Mouse (Mus musculus): ENCODE measurements around the gene Astn2. TPM values are rescaled to one million over a fixed set of nuclear protein-coding genes. Genes with fewer than 3 reads are reported as not detected.

Gene Astn2
- polyA plus RNA-seq, 1 experiment, result not detected

DNA sequence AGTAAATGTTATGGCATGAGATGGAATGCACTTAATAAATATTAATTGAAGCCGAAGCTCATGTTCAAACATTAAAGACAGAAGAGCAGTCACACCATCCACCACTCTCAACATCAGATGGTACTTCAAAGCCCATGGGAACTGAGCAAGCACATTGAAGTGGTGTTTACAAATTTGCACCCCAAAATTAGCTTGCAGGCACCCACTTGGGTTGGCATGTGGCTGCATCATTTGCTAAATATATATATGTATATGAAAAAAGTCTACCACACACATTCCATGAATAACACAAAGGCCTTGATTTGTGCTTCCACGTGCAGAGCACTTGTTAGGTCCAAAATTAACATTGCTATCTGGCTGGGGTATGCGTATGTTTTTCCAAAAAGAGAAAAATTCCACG, 140.4 kb downstream of the Astn2 start:
- Histone ChIP-seq H3K9me3 (peaks cover 6% of the 10 kb centered on the region; the same call in 1 of the 2 replicates), H3K4me1 (no peaks in the 10 kb centered on the region), H3K27me3 (replicated peaks) (no peaks in the 10 kb centered on the region), H3K36me3 (replicated peaks; ENCODE audit: low read length) (no peaks in the 10 kb centered on the region), H3K4me3 (replicated peaks) (no peak overlapping the region)
- TF ChIP-seq GATA1 (IDR thresholded peaks at IDR 0.05; ENCODE audit: borderline replicate concordance, low read length), result no peak
- TF ChIP-seq FLI1 (IDR thresholded peaks at IDR 0.05; ENCODE audit: low read length), result no peak

DNA sequence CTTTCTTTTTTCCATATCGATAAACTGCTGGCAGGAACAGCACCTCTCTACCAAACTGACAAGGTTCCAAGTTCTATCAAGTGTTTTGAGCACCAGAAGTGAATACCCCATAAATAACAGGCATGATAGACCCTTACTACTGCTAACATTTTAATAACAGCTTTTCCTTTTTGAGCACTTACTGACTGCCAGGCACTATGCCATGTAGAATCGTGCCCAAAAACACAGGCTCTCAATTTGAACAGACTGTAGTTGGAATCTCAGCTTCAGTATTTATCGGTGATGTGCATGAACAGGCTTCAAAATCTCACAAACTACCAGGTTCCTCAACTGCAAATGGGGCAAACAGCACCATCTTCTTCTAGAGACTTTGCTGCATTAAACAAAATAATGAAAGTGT, 143.1 kb downstream of the Astn2 start:
- Histone ChIP-seq H3K27me3 (replicated peaks) (no peaks in the 10 kb centered on the region), H3K4me1 (no peaks in the 10 kb centered on the region), H3K4me3 (replicated peaks) (no peak overlapping the region), H3K9me3 (peaks cover 6% of the 10 kb centered on the region; the same call in 1 of the 2 replicates), H3K36me3 (replicated peaks; ENCODE audit: low read length) (no peaks in the 10 kb centered on the region)
- TF ChIP-seq GATA1 (IDR thresholded peaks at IDR 0.05; ENCODE audit: borderline replicate concordance, low read length) (no peak), FLI1 (IDR thresholded peaks at IDR 0.05; ENCODE audit: low read length) (no peak)

DNA sequence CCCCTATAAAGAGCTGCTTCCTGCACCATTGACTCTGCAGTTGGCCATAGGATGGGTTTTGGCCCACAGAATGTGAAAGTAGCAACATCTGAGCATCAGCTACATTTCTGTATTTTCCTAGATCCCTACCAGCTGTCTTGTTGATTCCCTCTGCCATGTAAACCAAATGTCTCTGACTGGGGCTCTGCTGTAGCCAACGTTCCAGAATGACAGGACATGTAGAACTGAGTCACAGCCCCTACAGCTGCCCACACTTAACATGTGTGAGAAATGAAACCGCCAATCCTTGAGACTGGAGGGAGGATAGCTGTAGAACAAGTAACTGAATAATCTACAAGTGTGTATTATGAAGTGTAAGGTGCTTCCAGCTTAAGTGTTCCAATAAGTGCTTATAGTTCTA, 145.5 kb downstream of the Astn2 start:
- H3K27me3 ChIP-seq (replicated peaks), result no peaks in the 10 kb centered on the region
- no peak overlapping the region for H3K4me3 ChIP-seq (replicated peaks)
- no peak for TF ChIP-seq GATA1 (IDR thresholded peaks at IDR 0.05; ENCODE audit: borderline replicate concordance, low read length)
- TF ChIP-seq FLI1 (IDR thresholded peaks at IDR 0.05; ENCODE audit: low read length), result no peak
- no peaks in the 10 kb centered on the region for H3K4me1 ChIP-seq
- no peaks in the 10 kb centered on the region for H3K36me3 ChIP-seq (replicated peaks; ENCODE audit: low read length)
- H3K9me3 ChIP-seq, result no peaks in the 10 kb centered on the region

DNA sequence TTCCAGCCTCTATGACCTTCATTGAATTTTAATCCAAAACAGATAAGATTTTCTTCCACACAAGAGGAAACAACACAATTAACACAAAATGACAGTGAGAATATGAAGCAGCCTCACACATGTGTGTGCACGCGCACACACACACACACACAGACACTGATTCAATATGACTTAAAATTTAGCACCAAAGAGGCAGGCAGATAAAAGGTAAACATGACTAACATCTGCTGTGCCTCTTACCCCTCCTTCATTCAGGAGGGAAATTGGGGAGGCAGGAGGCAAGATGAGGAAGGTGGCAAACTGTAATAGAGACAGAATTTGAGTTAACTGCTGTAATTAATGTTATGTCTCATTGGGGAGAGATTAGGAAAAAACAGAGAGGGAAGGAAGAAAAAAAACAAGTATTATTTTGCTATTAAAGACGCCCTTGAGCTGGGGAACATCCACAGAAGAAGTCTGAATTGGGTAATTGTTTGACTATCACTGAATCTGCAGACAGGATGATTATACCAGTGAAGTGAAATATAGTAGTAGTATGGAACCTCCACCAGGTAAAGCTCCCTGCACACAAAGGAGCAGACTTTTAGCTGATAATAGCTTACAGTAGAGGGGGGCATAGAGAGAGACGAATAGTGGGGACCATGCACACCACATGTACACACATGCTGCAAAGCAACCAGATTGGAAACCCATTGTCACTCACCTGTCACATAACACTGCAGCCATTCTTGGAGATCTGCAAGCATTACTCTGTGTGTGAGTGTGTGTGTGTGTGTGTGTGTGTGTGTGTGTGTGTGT, 149.5 kb downstream of the Astn2 start:
- Histone ChIP-seq H3K9me3 (no peaks in the 10 kb centered on the region), H3K36me3 (replicated peaks; ENCODE audit: low read length) (no peaks in the 10 kb centered on the region), H3K4me3 (replicated peaks) (no peak overlapping the region), H3K4me1 (no peaks in the 10 kb centered on the region), H3K27me3 (replicated peaks) (no peaks in the 10 kb centered on the region)
- TF ChIP-seq FLI1 (IDR thresholded peaks at IDR 0.05; ENCODE audit: low read length) (no peak), GATA1 (IDR thresholded peaks at IDR 0.05; ENCODE audit: borderline replicate concordance, low read length) (no peak)

DNA sequence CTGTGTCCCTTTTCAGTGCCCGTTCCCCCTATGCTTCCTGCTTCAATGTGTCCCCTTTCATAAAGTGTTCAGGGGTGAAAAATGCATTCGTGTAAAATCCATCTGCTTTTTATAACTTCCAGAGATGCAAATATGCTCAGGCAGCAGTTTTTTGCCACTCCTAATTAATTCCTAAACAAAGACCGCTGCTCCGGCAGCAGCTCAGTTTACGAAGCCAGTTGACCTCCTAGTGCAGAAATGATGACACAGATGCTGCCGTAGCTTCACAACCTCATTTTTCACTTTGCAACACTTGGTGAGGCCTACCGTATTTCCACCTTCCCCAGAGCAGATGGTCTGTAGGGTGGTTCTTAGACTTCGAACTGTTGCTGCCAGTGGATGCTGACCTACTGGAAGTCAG, 155.9 kb downstream of the Astn2 start:
- Histone ChIP-seq H3K9me3 (peaks cover 4% of the 10 kb centered on the region; the same call in 1 of the 2 replicates), H3K27me3 (replicated peaks) (no peaks in the 10 kb centered on the region), H3K4me1 (no peaks in the 10 kb centered on the region), H3K4me3 (replicated peaks) (no peak overlapping the region), H3K36me3 (replicated peaks; ENCODE audit: low read length) (no peaks in the 10 kb centered on the region)
- TF ChIP-seq GATA1 (IDR thresholded peaks at IDR 0.05; ENCODE audit: borderline replicate concordance, low read length) (no peak), FLI1 (IDR thresholded peaks at IDR 0.05; ENCODE audit: low read length) (no peak)

DNA sequence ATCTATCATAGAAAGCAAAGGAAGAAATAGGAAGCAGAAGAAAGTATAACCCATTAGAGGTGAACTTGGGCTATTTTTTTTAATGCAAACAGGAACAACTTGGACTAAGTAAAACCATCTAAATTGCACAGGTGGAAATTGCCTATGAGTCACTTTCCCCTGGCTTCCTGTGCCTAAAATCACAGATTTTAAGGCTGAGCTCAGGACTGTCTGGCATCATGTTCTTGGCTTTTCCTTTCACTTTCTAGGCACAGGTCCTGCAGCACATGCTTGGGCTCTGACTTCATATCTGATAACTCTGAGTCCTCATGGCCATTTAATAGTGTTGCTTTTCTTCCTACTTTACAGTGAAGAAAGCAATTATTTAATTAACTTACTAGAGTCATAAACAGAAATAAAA, 161.7 kb downstream of the Astn2 start:
- Histone ChIP-seq H3K4me1 (no peaks in the 10 kb centered on the region), H3K36me3 (replicated peaks; ENCODE audit: low read length) (no peaks in the 10 kb centered on the region), H3K9me3 (no peaks in the 10 kb centered on the region), H3K4me3 (replicated peaks) (no peak overlapping the region), H3K27me3 (replicated peaks) (no peaks in the 10 kb centered on the region)
- TF ChIP-seq GATA1 (IDR thresholded peaks at IDR 0.05; ENCODE audit: borderline replicate concordance, low read length) (no peak), FLI1 (IDR thresholded peaks at IDR 0.05; ENCODE audit: low read length) (no peak)

DNA sequence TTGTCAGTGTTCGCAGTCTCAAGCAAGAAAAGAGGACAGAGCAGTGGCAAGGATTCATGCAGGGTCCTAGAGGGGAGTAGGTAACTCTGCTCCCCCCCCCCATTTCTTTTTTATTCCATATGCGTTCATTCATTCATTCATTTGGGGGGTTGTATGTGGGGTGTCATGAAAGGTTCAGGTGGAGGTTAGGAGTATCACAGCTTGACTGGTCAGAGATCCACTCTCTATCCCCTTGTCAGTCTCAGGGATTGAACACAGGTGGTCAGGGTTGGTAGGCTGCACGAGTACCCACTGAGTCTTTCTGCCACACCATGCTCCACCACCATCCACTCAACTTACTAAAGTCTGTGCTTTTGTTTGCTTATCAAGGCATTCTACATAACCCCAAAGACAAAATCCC, 171.6 kb downstream of the Astn2 start:
- TF ChIP-seq GATA1 (IDR thresholded peaks at IDR 0.05; ENCODE audit: borderline replicate concordance, low read length) (no peak), FLI1 (IDR thresholded peaks at IDR 0.05; ENCODE audit: low read length) (no peak)
- no peaks in the 10 kb centered on the region for H3K9me3 ChIP-seq
- H3K27me3 ChIP-seq (replicated peaks), result no peaks in the 10 kb centered on the region
- H3K36me3 ChIP-seq (replicated peaks; ENCODE audit: low read length), result no peaks in the 10 kb centered on the region
- H3K4me1 ChIP-seq, result no peaks in the 10 kb centered on the region
- H3K4me3 ChIP-seq (replicated peaks), result no peak overlapping the region

DNA sequence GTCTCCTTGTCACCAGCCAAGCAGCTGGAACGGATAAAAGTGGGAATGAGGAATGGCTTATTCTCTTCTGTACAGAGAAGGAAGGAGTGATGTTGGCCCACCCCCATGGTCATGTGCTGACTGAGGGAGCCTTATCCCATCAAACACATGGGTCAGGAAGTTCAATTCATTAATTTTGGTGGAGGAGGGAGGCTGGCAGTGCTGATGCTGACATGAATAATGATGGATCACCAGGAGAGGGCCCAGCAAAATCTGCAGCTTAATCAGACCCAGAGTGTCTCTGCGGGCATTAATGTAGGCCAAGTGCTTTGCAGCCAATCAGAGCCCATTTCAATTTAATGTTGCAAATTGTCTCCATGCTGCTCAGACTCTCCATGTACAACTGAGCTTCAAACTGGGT, 172.1 kb downstream of the Astn2 start:
- Histone ChIP-seq H3K4me1 (no peaks in the 10 kb centered on the region), H3K27me3 (replicated peaks) (no peaks in the 10 kb centered on the region), H3K4me3 (replicated peaks) (no peak overlapping the region), H3K9me3 (no peaks in the 10 kb centered on the region), H3K36me3 (replicated peaks; ENCODE audit: low read length) (no peaks in the 10 kb centered on the region)
- no peak for TF ChIP-seq GATA1 (IDR thresholded peaks at IDR 0.05; ENCODE audit: borderline replicate concordance, low read length)
- no peak for TF ChIP-seq FLI1 (IDR thresholded peaks at IDR 0.05; ENCODE audit: low read length)

DNA sequence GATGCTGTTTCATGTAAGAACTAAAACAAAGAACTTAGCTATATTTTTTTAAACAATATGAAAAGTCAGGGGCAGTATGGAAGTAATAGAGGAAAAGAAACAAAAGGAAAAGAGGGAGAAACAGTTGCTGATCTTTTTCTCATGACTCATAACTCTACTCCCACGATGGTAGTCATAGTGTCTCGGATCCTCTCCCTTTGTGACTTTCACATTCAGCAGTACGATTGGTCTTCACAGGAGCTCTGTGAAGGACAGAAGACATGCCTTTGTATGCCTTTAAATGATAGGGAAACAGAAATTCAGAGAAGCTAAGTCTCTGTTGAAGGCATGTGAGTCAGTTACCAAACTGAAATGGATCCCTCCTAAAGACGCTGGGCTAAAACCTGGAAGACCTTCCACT, 173.7 kb downstream of the Astn2 start:
- no peak overlapping the region for H3K4me3 ChIP-seq (replicated peaks)
- H3K27me3 ChIP-seq (replicated peaks), result no peaks in the 10 kb centered on the region
- H3K9me3 ChIP-seq, result no peaks in the 10 kb centered on the region
- no peaks in the 10 kb centered on the region for H3K36me3 ChIP-seq (replicated peaks; ENCODE audit: low read length)
- no peak for TF ChIP-seq GATA1 (IDR thresholded peaks at IDR 0.05; ENCODE audit: borderline replicate concordance, low read length)
- no peak for TF ChIP-seq FLI1 (IDR thresholded peaks at IDR 0.05; ENCODE audit: low read length)
- H3K4me1 ChIP-seq, result no peaks in the 10 kb centered on the region

DNA sequence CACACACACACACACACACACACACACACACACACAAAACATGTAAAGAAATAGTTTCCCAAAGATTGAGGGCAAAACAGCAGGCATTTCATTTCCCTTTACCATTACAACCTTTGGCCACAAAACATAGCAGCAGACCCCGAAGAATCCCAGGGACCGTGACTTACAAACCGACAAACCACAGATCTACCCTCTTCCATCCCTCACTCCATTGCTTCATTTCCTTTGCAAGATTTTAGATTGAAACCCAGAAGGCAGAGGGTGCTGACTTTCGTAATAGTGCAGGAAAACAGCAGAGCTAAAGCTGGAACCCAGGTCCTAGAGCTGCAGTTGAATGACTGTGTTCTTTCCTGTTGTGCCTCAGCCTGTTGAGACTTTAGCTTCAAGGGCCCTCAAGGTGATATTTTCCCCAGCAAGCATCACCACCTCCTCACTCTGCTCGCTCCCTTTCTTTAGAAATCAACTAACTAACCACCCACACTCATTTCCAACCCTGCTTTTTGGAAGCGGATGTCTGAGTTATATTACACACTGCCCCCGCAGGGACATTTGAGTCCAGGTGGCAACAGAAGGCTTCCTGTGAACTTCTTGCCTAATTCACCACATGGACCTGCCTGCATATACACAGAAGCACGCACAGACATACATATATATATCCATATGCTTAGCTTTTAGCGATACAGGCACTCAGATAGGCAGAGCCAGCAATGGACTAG, 181.7 kb downstream of the Astn2 start:
- Histone ChIP-seq H3K9me3 (no peaks in the 10 kb centered on the region), H3K4me1 (no peaks in the 10 kb centered on the region), H3K27me3 (replicated peaks) (no peaks in the 10 kb centered on the region), H3K4me3 (replicated peaks) (no peak overlapping the region), H3K36me3 (replicated peaks; ENCODE audit: low read length) (no peaks in the 10 kb centered on the region)
- TF ChIP-seq GATA1 (IDR thresholded peaks at IDR 0.05; ENCODE audit: borderline replicate concordance, low read length), result no peak
- no peak for TF ChIP-seq FLI1 (IDR thresholded peaks at IDR 0.05; ENCODE audit: low read length)
